Mouse (Mus musculus) heart, postnatal 25 days (tissue): ENCODE results near the gene Slc29a4. TPM values are rescaled to one million over a fixed set of nuclear protein-coding genes. Genes with fewer than 3 reads are reported as not detected.

Source experiments
- total RNA-seq, 2 experiments: library from RNA; stranded (reverse); gene quantifications; 2 replicates each; pipeline ENCODE4 v1.2.3; 2021

The Slc29a4 gene
- total RNA-seq, 2 experiments from 2014 or later: 0.34 to 0.65 TPM

Other genes with a start within 250 kb of the Slc29a4 start
- gene Ap5z1, start 228.6 kb upstream of the Slc29a4 start, total RNA-seq: 1 to 10 TPM; 5.5 to 6.2 TPM
- gene Papolb, start 162.4 kb upstream of the Slc29a4 start, total RNA-seq: under 1 TPM; 0.06 to 0.08 TPM
- gene Radil, start 141.4 kb upstream of the Slc29a4 start, total RNA-seq: 1 to 10 TPM; 2.0 to 2.4 TPM
- gene Mmd2, start 83.7 kb upstream of the Slc29a4 start, total RNA-seq: under 1 TPM; 0.11 to 0.21 TPM
- 10 to 100 TPM; 34.7 to 38.9 TPM for gene Wipi2, start 64.8 kb upstream of the Slc29a4 start, total RNA-seq
- 10 to 100 TPM; 50.5 to 59.1 TPM for gene Tnrc18, start 125.2 kb downstream of the Slc29a4 start, total RNA-seq
- 1 to 10 TPM; 5.4 to 6.0 TPM for gene Fbxl18, start 202.9 kb downstream of the Slc29a4 start, total RNA-seq
- gene Actb, start 214.2 kb downstream of the Slc29a4 start, total RNA-seq: 100 to 1,000 TPM; 898 to 947 TPM